Mouse (Mus musculus) colon, adult 2 months (tissue): ENCODE measurements around the gene Dse. TPM values are rescaled to one million over a fixed set of nuclear protein-coding genes. Genes with fewer than 3 reads are reported as not detected.

Experiments used
- polyA plus RNA-seq: library from polyadenylated mRNA; depleted of rRNA; stranded (reverse); fragments of >200 nt; gene quantifications from 2 replicates; pipeline ENCODE4 v1.2.3, GENCODE M21; 2012; rRNA removed

The Dse gene
- 4.3 and 6.9 TPM in 2 replicates for polyA plus RNA-seq

DNA sequence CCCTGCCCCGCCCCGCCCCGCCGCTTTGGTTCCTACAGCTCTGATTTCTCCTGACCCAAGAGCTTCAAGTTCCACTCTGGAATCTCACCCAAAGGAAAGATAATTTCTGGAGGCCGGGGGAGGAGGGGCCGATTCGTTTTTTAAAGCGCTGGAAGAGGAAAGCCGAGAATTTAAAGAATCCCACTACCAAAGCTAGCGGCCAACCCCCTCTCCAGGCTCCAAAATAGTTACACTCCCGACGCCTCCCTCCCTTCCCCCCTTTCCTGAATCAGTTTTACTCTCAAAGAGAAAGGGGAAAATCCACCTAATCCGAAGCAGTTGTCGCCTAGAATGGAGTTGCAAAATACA, at the start of gene Dse:
Gene Dse (minus strand): TSS at position 213 of the 348 bp plus-strand sequence.

DNA sequence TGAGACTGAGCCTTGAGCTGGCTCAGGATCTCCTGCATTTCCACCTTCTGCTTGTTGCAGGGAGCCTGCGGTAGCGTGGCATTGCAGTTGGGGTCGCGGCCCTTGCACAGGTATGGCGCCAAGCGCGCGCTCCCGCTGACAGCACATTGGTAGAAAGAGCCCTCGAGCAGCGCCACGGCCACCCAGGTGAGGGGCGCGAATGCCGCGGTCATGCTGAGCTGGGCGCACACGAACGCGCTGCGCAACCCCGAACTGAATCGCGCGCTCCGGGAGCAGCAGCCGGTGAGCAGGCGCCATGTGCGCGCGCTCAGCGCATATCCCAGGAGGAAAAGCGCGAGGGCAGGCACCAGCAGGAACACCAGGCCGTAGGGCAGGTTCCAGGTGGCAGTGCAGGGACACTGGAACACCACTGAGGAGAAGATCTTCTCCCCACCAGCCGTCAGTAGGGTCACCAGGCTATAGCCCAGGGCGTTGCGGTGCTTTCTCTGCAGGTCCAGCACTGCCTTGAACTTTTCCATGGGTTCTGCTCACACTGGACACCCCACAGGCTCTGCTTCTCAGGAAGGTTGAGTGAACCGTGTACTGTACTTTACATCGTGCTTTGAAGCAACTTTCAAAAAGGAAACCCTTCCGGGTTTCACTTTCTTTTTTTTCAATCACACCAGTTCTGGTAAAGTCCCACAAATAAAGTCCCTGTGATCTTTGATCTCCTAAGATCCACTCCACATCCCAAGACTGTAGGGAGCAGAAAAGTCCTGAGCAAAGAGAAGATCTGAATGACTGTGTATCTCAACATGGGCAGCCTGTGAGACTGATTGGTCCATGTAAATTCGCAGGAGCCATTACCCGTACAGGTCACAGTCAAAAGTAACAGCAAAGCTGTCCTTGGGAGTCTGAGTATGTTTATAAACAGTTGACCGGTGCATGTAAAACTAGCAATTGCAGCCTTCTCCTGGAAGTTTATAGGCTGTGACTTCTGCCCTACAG, 79.8 kb downstream of the Dse start, which contains the start of gene Calhm6:
Gene Calhm6 (minus strand): TSS at position 593 of the 987 bp plus-strand sequence.

Other genes with a start within 250 kb of the Dse start
- gene Rwdd1, start 188.1 kb downstream of the Dse start, polyA plus RNA-seq = 41.0 and 48.1 TPM in 2 replicates
- not detected in 2 replicates for gene Trappc3l, start 170.1 kb downstream of the Dse start, polyA plus RNA-seq
- not detected in 2 replicates for gene Calhm4, start 163.4 kb downstream of the Dse start, polyA plus RNA-seq
- gene Calhm5, start 111.2 kb downstream of the Dse start, polyA plus RNA-seq = 0.36 and 0.57 TPM in 2 replicates
- gene Calhm6, start 79.7 kb downstream of the Dse start, polyA plus RNA-seq = 1.7 and 2.3 TPM in 2 replicates
- 18.8 and 21.4 TPM in 2 replicates for gene Tspyl1, start 74.5 kb upstream of the Dse start, polyA plus RNA-seq
- gene Tspyl4, start 89.7 kb upstream of the Dse start, polyA plus RNA-seq = 3.0 and 4.1 TPM in 2 replicates
- 0.03 TPM in 1 of 2 replicates, not detected in the other for gene Col10a1, start 182.3 kb upstream of the Dse start, polyA plus RNA-seq
- 4.5 and 5.2 TPM in 2 replicates for gene Nt5dc1, start 210.8 kb upstream of the Dse start, polyA plus RNA-seq